In genomic region chr6:134109675-134110074, GRCm38 (mm10) we compare ENCODE assay signal across 27 mouse cellular contexts.
DNase-seq lines count a peak whose midpoint lies in the region; ATAC-seq and TF ChIP-seq lines count a peak whose summit lies in the region.
"Had no signal": no experiment of that assay in that cellular context is flagged by ENCODE, and none has a peak within 500 bp of the region (broad histone marks: within the 10 kb centered on the region; RNA-seq: fewer than 3 reads in every experiment).

No protein-coding gene starts in this region.

- TF ChIP-seq CTCF in MEL (IDR thresholded peaks at IDR 0.05 in 2 of 3, conservative IDR thresholded peaks at IDR 0.05 in 1 of 3; ENCODE audit: control insufficient read depth in 1 of 3, insufficient read depth in 1 of 3, low read depth in 2 of 3, low read length in 3 of 3, poor library complexity in 1 of 3, severe bottlenecking in 1 of 3) = no peak

- intact Hi-C loops in heart, postnatal 36 days (cut with DNase I) = no loop called here

- H3K27me3 ChIP-seq in liver, embryonic 13.5 days = no peaks in the 10 kb centered on the region
- H3K27me3 ChIP-seq in MEL (ENCODE audit: control insufficient read depth in 1 of 2, insufficient read depth in 2 of 2, low read length in 2 of 2) = no peaks in the 10 kb centered on the region
- H3K27me3 ChIP-seq in hindbrain, embryonic 13.5 days = no peaks in the 10 kb centered on the region
- H3K27me3 ChIP-seq: CH12.LX; embryonic facial prominence, embryonic 12.5 days; embryonic facial prominence, embryonic 15.5 days; heart, embryonic 13.5 days had no signal

- H3K27ac ChIP-seq in liver, embryonic 13.5 days = no peak overlapping the region
- no peak overlapping the region for H3K27ac ChIP-seq in MEL (ENCODE audit: control insufficient read depth, low read depth, low read length)
- H3K27ac ChIP-seq in hindbrain, embryonic 13.5 days = no peak overlapping the region
- H3K27ac ChIP-seq: embryonic facial prominence, embryonic 12.5 days; embryonic facial prominence, embryonic 15.5 days; heart, adult 2 months; heart, embryonic 10.5 days; heart, embryonic 13.5 days; hindbrain, embryonic 14.5 days; hindbrain, postnatal 0 days had no signal

- no peaks in the 10 kb centered on the region for H3K9me3 ChIP-seq in liver, embryonic 13.5 days (replicated peaks)
- no peaks in the 10 kb centered on the region for H3K9me3 ChIP-seq in MEL (replicated peaks; ENCODE audit: insufficient read depth, low read length)
- H3K9me3 ChIP-seq in hindbrain, embryonic 13.5 days = 0 out of 2 replicates have a peak, but pooled peaks cover 7% of the 10 kb centered on the region
- H3K9me3 ChIP-seq: embryonic facial prominence, embryonic 12.5 days; embryonic facial prominence, embryonic 15.5 days; heart, embryonic 10.5 days; heart, embryonic 13.5 days had no signal

- no peak overlapping the region for H3K4me2 ChIP-seq in liver, embryonic 13.5 days
- H3K4me2 ChIP-seq in hindbrain, embryonic 13.5 days = no peak overlapping the region
- H3K4me2 ChIP-seq: embryonic facial prominence, embryonic 12.5 days; embryonic facial prominence, embryonic 15.5 days; heart, embryonic 13.5 days; hindbrain, embryonic 14.5 days had no signal

- DNase-seq in liver, embryonic 13.5 days = no peak
- no peak for DNase-seq in liver
- peak; percentile 28 for DNase-seq in MEL (ENCODE audit: low read depth, low spot score)
- DNase-seq in frontal cortex, postnatal 14 days (ENCODE audit: low spot score in 2 of 2) = no peak
- no peak for DNase-seq in heart, postnatal 36 days
- DNase-seq: adrenal gland, adult 8-10 months; adrenal gland, postnatal 25 days; B cell, adult 2 months; cerebellum, adult 18-20 months; cerebellum, adult 9-10 months; cerebellum, postnatal 14 days; forebrain, postnatal 0 days; gastrocnemius, postnatal 25 days; heart, adult 2 months; heart, postnatal 14 days had no signal

- TF ChIP-seq RAD21 in MEL (IDR thresholded peaks at IDR 0.05; ENCODE audit: low read depth, low read length) = no peak

- peaks cover 44% of the 10 kb centered on the region for H3K4me1 ChIP-seq in liver, embryonic 13.5 days (replicated peaks)
- peaks cover 6 to 24% of the 10 kb centered on the region in 2 experiments; a peak in 3 of 4 replicates for H3K4me1 ChIP-seq in MEL (ENCODE audit: control insufficient read depth in 1 of 2, insufficient read depth in 2 of 2, low read length in 2 of 2)
- peaks cover 25% of the 10 kb centered on the region; the same call in 1 of the 2 replicates for H3K4me1 ChIP-seq in hindbrain, embryonic 13.5 days (replicated peaks)

- peak; percentile 60 to 64 for TF ChIP-seq EP300 in MEL (IDR thresholded peaks at IDR 0.05; ENCODE audit: low read depth in 1 of 2, low read length in 2 of 2)

- WGBS in liver, embryonic 13.5 days (ENCODE audit: insufficient replicate concordance) = 55% methylated on average over 1 of the region's 1 CpGs
- WGBS in hindbrain, embryonic 13.5 days = 100% methylated on average over 1 of the region's 1 CpGs

- ATAC-seq in liver, embryonic 13.5 days (ENCODE audit: low read depth) = peak; percentile 40
- ATAC-seq in megakaryocyte, adult 5-6 weeks (ENCODE audit: poor library complexity, severe bottlenecking) = peak; percentile 23; the same call in 1 of the 2 replicates
- no peak for ATAC-seq in hindbrain, embryonic 13.5 days (ENCODE audit: low FRiP score)
- ATAC-seq: activated CD4-positive, CD25-positive, alpha-beta regulatory T cell, adult 4 months; forebrain, embryonic 14.5 days; forebrain, postnatal 0 days; hindbrain, postnatal 0 days; inflammation-experienced regulatory T-cells, adult 6 months had no signal

- no peak overlapping the region for H3K9ac ChIP-seq in liver, embryonic 13.5 days
- no peak overlapping the region for H3K9ac ChIP-seq in MEL (ENCODE audit: control insufficient read depth, low read depth, low read length, poor library complexity, severe bottlenecking)
- no peak overlapping the region for H3K9ac ChIP-seq in hindbrain, embryonic 13.5 days
- H3K9ac ChIP-seq: embryonic facial prominence, embryonic 12.5 days; embryonic facial prominence, embryonic 15.5 days; forebrain, postnatal 0 days; heart, embryonic 13.5 days; hindbrain, embryonic 14.5 days had no signal

- peaks cover 12% of the 10 kb centered on the region for H3K36me3 ChIP-seq in liver, embryonic 13.5 days
- peaks cover 0 to 24% of the 10 kb centered on the region in 2 experiments for H3K36me3 ChIP-seq in MEL (ENCODE audit: control insufficient read depth in 1 of 2, insufficient read depth in 2 of 2, low read length in 2 of 2)
- peaks cover 10% of the 10 kb centered on the region for H3K36me3 ChIP-seq in hindbrain, embryonic 13.5 days
- H3K36me3 ChIP-seq: embryonic facial prominence, embryonic 15.5 days had no signal

- peaks cover 5% of the 10 kb centered on the region for H3K79me2 ChIP-seq in MEL (ENCODE audit: control insufficient read depth, insufficient read depth, low read length, poor library complexity)

- no peak overlapping the region for H3K4me3 ChIP-seq in liver, embryonic 13.5 days (replicated peaks)
- no peak overlapping the region for H3K4me3 ChIP-seq in MEL (ENCODE audit: control insufficient read depth in 1 of 2, insufficient read depth in 1 of 2, low read depth in 2 of 2, low read length in 2 of 2)
- H3K4me3 ChIP-seq in hindbrain, embryonic 13.5 days = no peak overlapping the region
- H3K4me3 ChIP-seq: embryonic facial prominence, embryonic 12.5 days; embryonic facial prominence, embryonic 15.5 days; heart, adult 2 months; heart, embryonic 10.5 days; heart, embryonic 13.5 days had no signal

- no peak for TF ChIP-seq POLR2A in MEL (IDR thresholded peaks at IDR 0.05; ENCODE audit: control insufficient read depth in 1 of 2, insufficient read depth in 1 of 2, low read depth in 1 of 2, low read length in 2 of 2, poor library complexity in 1 of 2)

TF ChIP-seq in MEL, 35 proteins besides CTCF, POLR2A, EP300 and RAD21:
- TF ChIP-seq KAT2A (conservative IDR thresholded peaks at IDR 0.05; ENCODE audit: low read depth, low read length) = no peak
- TF ChIP-seq ELF1 (IDR thresholded peaks at IDR 0.05; ENCODE audit: low read depth, low read length) = no peak
- TF ChIP-seq RCOR1 (IDR thresholded peaks at IDR 0.05; ENCODE audit: low read depth, low read length) = no peak
- peak; percentile 88 for TF ChIP-seq TCF12 (IDR thresholded peaks at IDR 0.05; ENCODE audit: low read depth, low read length)
- TF ChIP-seq POLR2AphosphoS2 (IDR thresholded peaks at IDR 0.05; ENCODE audit: low read length) = no peak
- TF ChIP-seq UBTF (IDR thresholded peaks at IDR 0.05; ENCODE audit: borderline replicate concordance, insufficient read depth, low read depth, low read length) = no peak
- no peak for TF ChIP-seq JUND (IDR thresholded peaks at IDR 0.05; ENCODE audit: low read depth, low read length)
- TF ChIP-seq USF2 (IDR thresholded peaks at IDR 0.05; ENCODE audit: borderline replicate concordance in 1 of 2, insufficient read depth in 1 of 2, low read depth in 1 of 2, low read length in 2 of 2) = no peak
- TF ChIP-seq SIN3A (IDR thresholded peaks at IDR 0.05; ENCODE audit: low read length) = no peak
- no peak for TF ChIP-seq ZKSCAN1 (IDR thresholded peaks at IDR 0.05; ENCODE audit: low read depth, low read length)
- 0 out of 2 replicates have a peak, but pooled peaks have one; percentile 17 for TF ChIP-seq USF1 (IDR thresholded peaks at IDR 0.05; ENCODE audit: low read depth, low read length)
- TF ChIP-seq E2F4 (IDR thresholded peaks at IDR 0.05; ENCODE audit: borderline replicate concordance, low read depth, low read length) = no peak
- no peak for TF ChIP-seq SMC3 (IDR thresholded peaks at IDR 0.05; ENCODE audit: low read depth, low read length)
- TF ChIP-seq TAL1 (IDR thresholded peaks at IDR 0.05; ENCODE audit: low read length) = peak; percentile 74
- TF ChIP-seq GATA1 (IDR thresholded peaks at IDR 0.05; ENCODE audit: low read depth, low read length) = peak; percentile 57
- TF ChIP-seq POLR2AphosphoS5 (IDR thresholded peaks at IDR 0.05; ENCODE audit: borderline replicate concordance, low read depth, low read length) = no peak
- no peak for TF ChIP-seq MAZ (IDR thresholded peaks at IDR 0.05; ENCODE audit: low read depth, low read length)
- no peak for TF ChIP-seq NRF1 (IDR thresholded peaks at IDR 0.05; ENCODE audit: insufficient read depth, low read depth, low read length, poor library complexity, severe bottlenecking)
- TF ChIP-seq NELFE (IDR thresholded peaks at IDR 0.05; ENCODE audit: low read depth, low read length) = no peak
- TF ChIP-seq BHLHE40 (IDR thresholded peaks at IDR 0.05; ENCODE audit: borderline replicate concordance, low read depth, low read length) = no peak
- TF ChIP-seq CHD1 (IDR thresholded peaks at IDR 0.05; ENCODE audit: low read depth, low read length) = no peak
- no peak for TF ChIP-seq ZNF384 (IDR thresholded peaks at IDR 0.05; ENCODE audit: low read depth, low read length)
- TF ChIP-seq ZMIZ1 (IDR thresholded peaks at IDR 0.05; ENCODE audit: low read depth, low read length) = no peak
- TF ChIP-seq GABPA (IDR thresholded peaks at IDR 0.05; ENCODE audit: low read depth, low read length) = no peak
- no peak for TF ChIP-seq TBP (IDR thresholded peaks at IDR 0.05; ENCODE audit: low read depth, low read length)
- no peak for TF ChIP-seq MAX (IDR thresholded peaks at IDR 0.05; ENCODE audit: low read length)
- TF ChIP-seq MEF2A (IDR thresholded peaks at IDR 0.05; ENCODE audit: extremely low read depth, insufficient replicate concordance, low read depth, low read length, poor library complexity, severe bottlenecking) = no peak
- no peak; the same call in 1 of the 2 replicates for TF ChIP-seq MXI1 (IDR thresholded peaks at IDR 0.05; ENCODE audit: low read depth, low read length)
- TF ChIP-seq MAFK (IDR thresholded peaks at IDR 0.05; ENCODE audit: borderline replicate concordance, low read depth, low read length) = no peak
- TF ChIP-seq ZC3H11A (IDR thresholded peaks at IDR 0.05; ENCODE audit: low read depth, low read length) = no peak
- TF ChIP-seq ETS1 (IDR thresholded peaks at IDR 0.05; ENCODE audit: low read depth, low read length) = peak; percentile 82
- TF ChIP-seq MYB (IDR thresholded peaks at IDR 0.05; ENCODE audit: low read depth, low read length) = no peak
- TF ChIP-seq MYC (IDR thresholded peaks at IDR 0.05; ENCODE audit: low read depth, low read length) = no peak
- TF ChIP-seq CHD2 (IDR thresholded peaks at IDR 0.05; ENCODE audit: low read length) = no peak
